In genomic region chr2:93099780-93100179, GRCm38 (mm10) we compare ENCODE assay signal across 17 mouse cellular contexts. TPM values are rescaled to one million over a fixed set of nuclear protein-coding genes. Genes with fewer than 3 reads are reported as not detected.
A peak's percentile ranks its signal among the peaks of the same experiment; 100 is the strongest.
DNase-seq lines count a peak whose midpoint lies in the region; ATAC-seq and TF ChIP-seq lines count a peak whose summit lies in the region.
"Had no signal": no experiment of that assay in that cellular context is flagged by ENCODE, and none has a peak within 500 bp of the region (broad histone marks: within the 10 kb centered on the region; RNA-seq: fewer than 3 reads in every experiment).

No protein-coding gene starts in this region.

- TF ChIP-seq CTCF in stomach, postnatal 0 days (IDR thresholded peaks at IDR 0.05; ENCODE audit: low read depth), result no peak
- no peak for TF ChIP-seq CTCF in liver, postnatal 0 days (IDR thresholded peaks at IDR 0.05; ENCODE audit: low read depth)

- intact Hi-C loops in left cerebral cortex, postnatal 25 days (cut with DNase I), result no loop called here

- 0 out of 2 replicates have a peak, but pooled peaks cover 3% of the 10 kb centered on the region for H3K27me3 ChIP-seq in hindbrain, embryonic 12.5 days
- no peaks in the 10 kb centered on the region for H3K27me3 ChIP-seq in hindbrain, embryonic 11.5 days (ENCODE audit: control insufficient read depth, insufficient read depth, low read length)
- H3K27me3 ChIP-seq in stomach, embryonic 15.5 days (replicated peaks), result no peaks in the 10 kb centered on the region
- no peaks in the 10 kb centered on the region for H3K27me3 ChIP-seq in stomach, postnatal 0 days (ENCODE audit: control insufficient read depth, insufficient read depth, low read length)
- H3K27me3 ChIP-seq in liver, postnatal 0 days (ENCODE audit: insufficient read depth, low read length), result no peaks in the 10 kb centered on the region
- H3K27me3 ChIP-seq: embryonic facial prominence, embryonic 12.5 days had no signal

- 0 out of 2 replicates have a peak overlapping the region, but pooled peaks have one; percentile 1 for H3K27ac ChIP-seq in hindbrain, embryonic 12.5 days
- no peak overlapping the region for H3K27ac ChIP-seq in hindbrain, embryonic 11.5 days (ENCODE audit: low read depth, low read length)
- no peak overlapping the region for H3K27ac ChIP-seq in stomach, embryonic 15.5 days
- H3K27ac ChIP-seq in stomach, postnatal 0 days (replicated peaks), result no peak overlapping the region
- H3K27ac ChIP-seq in liver, postnatal 0 days (ENCODE audit: low read depth), result no peak overlapping the region
- H3K27ac ChIP-seq: embryonic facial prominence, embryonic 12.5 days; limb, embryonic 10.5 days; liver, embryonic 14.5 days had no signal

- no peaks in the 10 kb centered on the region for H3K9me3 ChIP-seq in hindbrain, embryonic 12.5 days (replicated peaks)
- H3K9me3 ChIP-seq in hindbrain, embryonic 11.5 days (ENCODE audit: control insufficient read depth, low read length), result no peaks in the 10 kb centered on the region
- H3K9me3 ChIP-seq in stomach, embryonic 15.5 days, result no peaks in the 10 kb centered on the region
- no peaks in the 10 kb centered on the region for H3K9me3 ChIP-seq in stomach, postnatal 0 days (ENCODE audit: control insufficient read depth, low read length)
- H3K9me3 ChIP-seq in liver, postnatal 0 days (ENCODE audit: low read length), result no peaks in the 10 kb centered on the region
- H3K9me3 ChIP-seq: embryonic facial prominence, embryonic 12.5 days; limb, embryonic 10.5 days had no signal

- 61% methylated on average over 3 of the region's 3 CpGs for WGBS in hindbrain, embryonic 12.5 days
- WGBS in hindbrain, embryonic 11.5 days, result 64% methylated on average over 3 of the region's 3 CpGs
- WGBS in stomach, embryonic 15.5 days, result 23% methylated on average over 3 of the region's 3 CpGs
- WGBS in stomach, postnatal 0 days, result 41% methylated on average over 3 of the region's 3 CpGs
- WGBS in liver, postnatal 0 days (ENCODE audit: insufficient replicate concordance), result 35% methylated on average over 3 of the region's 3 CpGs

- DNase-seq in embryo, embryonic 10 days (ENCODE audit: low spot score), result peak; percentile 38
- no peak for DNase-seq in embryo, embryonic 11 days
- DNase-seq in hindbrain, embryonic 11.5 days (ENCODE audit: low spot score), result no peak
- DNase-seq in stomach, postnatal 0 days (ENCODE audit: low spot score), result no peak
- DNase-seq in liver, postnatal 0 days, result no peak
- no peak for DNase-seq in left cerebral cortex, postnatal 25 days (ENCODE audit: low spot score in 2 of 2)
- DNase-seq: cerebellum, adult 9-10 months; gastrocnemius, postnatal 25 days; kidney, postnatal 25 days; lung, postnatal 4 days; thymus, adult 18-20 months had no signal

- peaks cover 13% of the 10 kb centered on the region for H3K4me1 ChIP-seq in hindbrain, embryonic 12.5 days
- no peaks in the 10 kb centered on the region for H3K4me1 ChIP-seq in hindbrain, embryonic 11.5 days (replicated peaks; ENCODE audit: control insufficient read depth, insufficient read depth, low read length)
- H3K4me1 ChIP-seq in stomach, embryonic 15.5 days, result peaks cover 11% of the 10 kb centered on the region
- no peaks in the 10 kb centered on the region for H3K4me1 ChIP-seq in stomach, postnatal 0 days (replicated peaks; ENCODE audit: control insufficient read depth, insufficient read depth)
- H3K4me1 ChIP-seq in liver, postnatal 0 days (ENCODE audit: insufficient read depth), result no peaks in the 10 kb centered on the region

- no peak overlapping the region for H3K4me3 ChIP-seq in hindbrain, embryonic 12.5 days
- no peak overlapping the region for H3K4me3 ChIP-seq in hindbrain, embryonic 11.5 days (ENCODE audit: low read depth, low read length)
- H3K4me3 ChIP-seq in stomach, embryonic 15.5 days (replicated peaks), result no peak overlapping the region
- H3K4me3 ChIP-seq in stomach, postnatal 0 days (ENCODE audit: low read depth, low read length), result no peak overlapping the region
- H3K4me3 ChIP-seq in liver, postnatal 0 days (ENCODE audit: low read depth, low read length), result no peak overlapping the region
- H3K4me3 ChIP-seq: embryonic facial prominence, embryonic 12.5 days; limb, embryonic 10.5 days had no signal

- no peak for ATAC-seq in hindbrain, embryonic 12.5 days (ENCODE audit: low FRiP score)
- ATAC-seq in hindbrain, embryonic 11.5 days (ENCODE audit: low FRiP score), result no peak
- peak; percentile 20; the same call in 1 of the 2 replicates for ATAC-seq in stomach, embryonic 15.5 days (ENCODE audit: insufficient read depth, low FRiP score, low read depth)
- no peak for ATAC-seq in stomach, postnatal 0 days (ENCODE audit: low FRiP score, low TSS enrichment)
- ATAC-seq in liver, postnatal 0 days, result no peak
- ATAC-seq: intestine, postnatal 0 days had no signal

- TF ChIP-seq EP300 in stomach, postnatal 0 days (optimal IDR thresholded peaks at IDR 0.05), result no peak
- no peak for TF ChIP-seq EP300 in liver, postnatal 0 days (IDR thresholded peaks at IDR 0.05; ENCODE audit: low read depth)

- H3K9ac ChIP-seq in hindbrain, embryonic 12.5 days, result no peak overlapping the region; the same call in 1 of the 2 replicates
- no peak overlapping the region for H3K9ac ChIP-seq in hindbrain, embryonic 11.5 days (ENCODE audit: low read depth, low read length)
- H3K9ac ChIP-seq in stomach, embryonic 15.5 days, result no peak overlapping the region
- no peak overlapping the region for H3K9ac ChIP-seq in stomach, postnatal 0 days (ENCODE audit: low read length)
- no peak overlapping the region for H3K9ac ChIP-seq in liver, postnatal 0 days (replicated peaks)
- H3K9ac ChIP-seq: embryonic facial prominence, embryonic 12.5 days; liver, embryonic 14.5 days had no signal

- H3K36me3 ChIP-seq in hindbrain, embryonic 12.5 days, result no peaks in the 10 kb centered on the region
- no peaks in the 10 kb centered on the region for H3K36me3 ChIP-seq in hindbrain, embryonic 11.5 days (ENCODE audit: control insufficient read depth, insufficient read depth, low read length)
- H3K36me3 ChIP-seq in stomach, embryonic 15.5 days, result no peaks in the 10 kb centered on the region
- H3K36me3 ChIP-seq in stomach, postnatal 0 days (ENCODE audit: control insufficient read depth, insufficient read depth, low read length), result no peaks in the 10 kb centered on the region
- H3K36me3 ChIP-seq in liver, postnatal 0 days (replicated peaks; ENCODE audit: insufficient read depth, low read length), result no peaks in the 10 kb centered on the region
- H3K36me3 ChIP-seq: embryonic facial prominence, embryonic 12.5 days; limb, embryonic 10.5 days had no signal

- H3K4me2 ChIP-seq in hindbrain, embryonic 12.5 days (replicated peaks), result no peak overlapping the region
- H3K4me2 ChIP-seq in hindbrain, embryonic 11.5 days (replicated peaks; ENCODE audit: low read depth, low read length), result no peak overlapping the region
- H3K4me2 ChIP-seq in stomach, embryonic 15.5 days, result no peak overlapping the region
- H3K4me2 ChIP-seq in stomach, postnatal 0 days (replicated peaks; ENCODE audit: low read depth), result no peak overlapping the region
- H3K4me2 ChIP-seq in liver, postnatal 0 days (ENCODE audit: low read depth, low read length), result no peak overlapping the region
- H3K4me2 ChIP-seq: embryonic facial prominence, embryonic 12.5 days had no signal

RNA-seq across cellular contexts. Expression of gene Prdm11, which starts 53.8 kb away (rescaled TPM):
- 2.9 and 3.6 TPM in 2 replicates for polyA plus RNA-seq in hindbrain, embryonic 12.5 days (2016; fragmentation: Nextera tagmentation; extraction: Ambion mirVana)
- polyA plus RNA-seq in hindbrain, embryonic 11.5 days (2014; fragmentation: Nextera tagmentation; extraction: Ambion mirVana), result 1.5 and 2.2 TPM in 2 replicates
- polyA plus RNA-seq in stomach, embryonic 15.5 days (2015; fragmentation: Nextera tagmentation; extraction: Ambion mirVana), result 11.0 and 11.5 TPM in 2 replicates
- 5.8 and 6.2 TPM in 2 replicates for polyA plus RNA-seq in stomach, postnatal 0 days (2015; fragmentation: Nextera tagmentation; extraction: Ambion mirVana)
- 0.86 and 1.2 TPM in 2 replicates for polyA plus RNA-seq in liver, postnatal 0 days (2015; fragmentation: Nextera tagmentation; extraction: Ambion mirVana)
- total RNA-seq in left cerebral cortex, postnatal 25 days (2021), result 10 to 100 TPM; 21.7 to 25.8 TPM
